Mouse (Mus musculus): ENCODE results near the gene Trpc6. TPM values are rescaled to one million over a fixed set of nuclear protein-coding genes. Genes with fewer than 3 reads are reported as not detected.
A peak's percentile ranks its signal among the peaks of the same experiment; 100 is the strongest.

Gene Trpc6
- polyA plus RNA-seq, 1 experiment from 2014 or later = 0.68 TPM

DNA sequence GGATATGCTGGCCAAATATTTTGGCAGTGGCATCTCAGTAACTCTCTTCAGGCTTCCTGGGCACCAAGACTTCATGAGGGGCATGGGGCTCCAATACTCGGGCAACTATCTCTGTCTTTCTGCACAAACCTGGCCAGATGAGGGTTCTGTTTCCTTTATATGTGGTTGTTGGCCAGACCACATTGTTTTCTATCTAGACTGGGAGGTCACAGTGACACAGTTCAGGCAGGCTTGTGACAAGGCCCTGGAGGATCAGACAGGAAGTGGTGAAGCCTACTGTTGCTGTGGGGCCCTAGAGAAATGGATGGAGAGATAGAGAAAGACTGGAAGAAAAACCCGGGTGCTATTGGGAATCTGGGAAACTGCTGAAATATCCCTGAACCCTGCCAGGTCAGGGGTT is 149.2 kb downstream of the Trpc6 start:
- Histone ChIP-seq H3K27me3 (ENCODE audit: low read depth, poor library complexity, severe bottlenecking) (no peaks in the 10 kb centered on the region), H3K27ac (no peak overlapping the region), H3K9me3 (replicated peaks) (no peaks in the 10 kb centered on the region), H3K4me3 (no peak overlapping the region), H3K4me1 (no peaks in the 10 kb centered on the region), H3K36me3 (no peaks in the 10 kb centered on the region)
- 86% methylated on average over 2 of the region's 2 CpGs for WGBS
- DNase-seq (ENCODE audit: low spot score) = no peak

- 29% methylated on average over 5 of the region's 5 CpGs for WGBS
- DNase-seq (ENCODE audit: low spot score) = peak; percentile 84
- Histone ChIP-seq H3K27ac (no peak overlapping the region), H3K9me3 (replicated peaks) (no peaks in the 10 kb centered on the region), H3K4me3 (no peak overlapping the region), H3K36me3 (no peaks in the 10 kb centered on the region), H3K27me3 (ENCODE audit: low read depth, poor library complexity, severe bottlenecking) (no peaks in the 10 kb centered on the region), H3K4me1 (no peaks in the 10 kb centered on the region)
Measured at GRCm38 (mm10) chr9:8700669-8701068, 156.7 kb downstream of the Trpc6 start.

- Histone ChIP-seq H3K27me3 (ENCODE audit: low read depth, poor library complexity, severe bottlenecking) (no peaks in the 10 kb centered on the region), H3K9me3 (replicated peaks) (no peaks in the 10 kb centered on the region), H3K36me3 (no peaks in the 10 kb centered on the region), H3K4me1 (no peaks in the 10 kb centered on the region), H3K27ac (no peak overlapping the region), H3K4me3 (no peak overlapping the region)
- no peak for DNase-seq (ENCODE audit: low spot score)
- 87% methylated on average over 1 of the region's 1 CpGs for WGBS
Measured at GRCm38 (mm10) chr9:8703516-8703915, 159.6 kb downstream of the Trpc6 start.

- Histone ChIP-seq H3K27me3 (ENCODE audit: low read depth, poor library complexity, severe bottlenecking) (no peaks in the 10 kb centered on the region), H3K36me3 (no peaks in the 10 kb centered on the region), H3K4me1 (no peaks in the 10 kb centered on the region), H3K27ac (no peak overlapping the region), H3K9me3 (replicated peaks) (no peaks in the 10 kb centered on the region), H3K4me3 (no peak overlapping the region)
- WGBS = 82% methylated on average over 5 of the region's 5 CpGs
- no peak for DNase-seq (ENCODE audit: low spot score)
Measured at GRCm38 (mm10) chr9:8703956-8704355, 160.0 kb downstream of the Trpc6 start.

GRCm38 (mm10) chr9:8710052-8710739 is 166.3 kb downstream of the Trpc6 start:
- 83% methylated on average over 3 of the region's 3 CpGs for WGBS
- Histone ChIP-seq H3K27me3 (ENCODE audit: low read depth, poor library complexity, severe bottlenecking) (no peaks in the 10 kb centered on the region), H3K4me3 (no peak overlapping the region), H3K9me3 (replicated peaks) (no peaks in the 10 kb centered on the region), H3K27ac (no peak overlapping the region), H3K4me1 (no peaks in the 10 kb centered on the region), H3K36me3 (no peaks in the 10 kb centered on the region)
- no peak for DNase-seq (ENCODE audit: low spot score)

DNA sequence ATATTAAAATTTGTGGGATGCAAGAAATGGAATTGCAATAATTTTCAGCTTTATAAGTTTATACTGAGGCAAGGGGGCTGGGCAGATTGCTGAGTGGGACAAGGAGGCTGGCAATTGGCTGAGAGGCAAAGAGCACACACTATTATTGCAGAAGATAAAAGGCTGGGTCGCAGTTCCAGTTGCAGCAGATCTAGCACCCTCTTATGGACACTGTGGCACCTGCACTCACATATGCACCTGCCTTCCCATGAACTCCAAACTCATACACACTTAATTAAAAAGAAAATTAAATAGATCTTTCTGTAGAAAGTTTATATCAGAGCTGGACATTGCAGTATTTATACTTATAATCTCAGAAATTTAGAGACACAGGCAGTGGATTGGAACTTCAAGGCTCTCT is 175.1 kb downstream of the Trpc6 start:
- H3K36me3 ChIP-seq = no peaks in the 10 kb centered on the region
- H3K4me1 ChIP-seq = no peaks in the 10 kb centered on the region
- no peak overlapping the region for H3K4me3 ChIP-seq
- H3K9me3 ChIP-seq (replicated peaks) = no peaks in the 10 kb centered on the region
- DNase-seq (ENCODE audit: low spot score) = no peak
- WGBS = 85% methylated on average over 1 of the region's 1 CpGs
- H3K27me3 ChIP-seq (ENCODE audit: low read depth, poor library complexity, severe bottlenecking) = no peaks in the 10 kb centered on the region
- H3K27ac ChIP-seq = no peak overlapping the region

DNA sequence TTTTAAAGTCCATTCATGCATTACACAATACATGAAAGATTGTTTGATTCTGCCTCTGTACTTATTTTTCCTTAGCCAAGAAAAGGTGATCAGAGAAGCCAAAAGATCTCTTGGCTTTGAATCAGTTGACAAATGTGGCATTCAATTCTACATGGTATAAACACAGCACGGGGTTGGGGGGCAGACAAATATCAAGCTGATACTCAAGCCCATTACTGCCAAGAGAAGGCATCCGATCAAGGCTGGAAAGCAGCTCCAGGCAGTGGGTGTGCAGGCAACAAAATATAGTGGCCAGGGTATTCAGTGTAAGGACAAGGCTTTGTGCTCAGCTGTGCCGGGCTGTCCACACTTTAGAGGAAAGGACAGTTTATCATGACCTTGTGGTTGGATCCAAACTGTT is 185.1 kb downstream of the Trpc6 start:
- H3K36me3 ChIP-seq = no peaks in the 10 kb centered on the region
- no peaks in the 10 kb centered on the region for H3K4me1 ChIP-seq
- no peaks in the 10 kb centered on the region for H3K27me3 ChIP-seq (ENCODE audit: low read depth, poor library complexity, severe bottlenecking)
- 90% methylated on average over 3 of the region's 3 CpGs for WGBS
- H3K9me3 ChIP-seq (replicated peaks) = no peaks in the 10 kb centered on the region
- no peak overlapping the region for H3K4me3 ChIP-seq
- DNase-seq (ENCODE audit: low spot score) = no peak
- no peak overlapping the region for H3K27ac ChIP-seq

All from limb, embryonic 10.5 days (tissue).